Mouse (Mus musculus): Measurements from ENCODE around the gene Tsga13. TPM values are rescaled to one million over a fixed set of nuclear protein-coding genes. Genes with fewer than 3 reads are reported as not detected.

Gene Tsga13
- polyA plus RNA-seq, 1 experiment: not detected

- Histone ChIP-seq H3K4me3 (ENCODE audit: control insufficient read depth, insufficient read depth, low read length) (no peak overlapping the region), H3K27me3 (ENCODE audit: control insufficient read depth, insufficient read depth, low read length) (no peaks in the 10 kb centered on the region), H3K4me1 (replicated peaks; ENCODE audit: control insufficient read depth, insufficient read depth, low read length) (no peaks in the 10 kb centered on the region), H3K27ac (ENCODE audit: control insufficient read depth, insufficient read depth, low read length) (no peak overlapping the region), H3K36me3 (ENCODE audit: control insufficient read depth, insufficient read depth, low read length) (no peaks in the 10 kb centered on the region)
- TF ChIP-seq CTCF (IDR thresholded peaks at IDR 0.05; ENCODE audit: borderline replicate concordance, control insufficient read depth, extremely low read depth, insufficient read depth, low read length, poor library complexity): no peak
- no peak for TF ChIP-seq POLR2A (IDR thresholded peaks at IDR 0.05; ENCODE audit: control insufficient read depth, extremely low read depth, insufficient read depth, low read length, poor library complexity)
- DNase-seq: no peak
Measured at GRCm38 (mm10) chr6:30876661-30877060, 38.7 kb downstream of the Tsga13 start.

GRCm38 (mm10) chr6:30866501-30866900 lies 48.9 kb downstream of the Tsga13 start:
- no peaks in the 10 kb centered on the region for H3K27me3 ChIP-seq (ENCODE audit: control insufficient read depth, insufficient read depth, low read length)
- no peaks in the 10 kb centered on the region for H3K4me1 ChIP-seq (replicated peaks; ENCODE audit: control insufficient read depth, insufficient read depth, low read length)
- no peak overlapping the region for H3K27ac ChIP-seq (ENCODE audit: control insufficient read depth, insufficient read depth, low read length)
- DNase-seq: no peak
- TF ChIP-seq CTCF (IDR thresholded peaks at IDR 0.05; ENCODE audit: borderline replicate concordance, control insufficient read depth, extremely low read depth, insufficient read depth, low read length, poor library complexity): no peak
- H3K36me3 ChIP-seq (ENCODE audit: control insufficient read depth, insufficient read depth, low read length): no peaks in the 10 kb centered on the region
- H3K4me3 ChIP-seq (ENCODE audit: control insufficient read depth, insufficient read depth, low read length): no peak overlapping the region
- WGBS: 100% methylated on average over 1 of the region's 1 CpGs

- Histone ChIP-seq H3K27me3 (ENCODE audit: control insufficient read depth, insufficient read depth, low read length) (no peaks in the 10 kb centered on the region), H3K27ac (ENCODE audit: control insufficient read depth, insufficient read depth, low read length) (no peak overlapping the region), H3K4me1 (replicated peaks; ENCODE audit: control insufficient read depth, insufficient read depth, low read length) (no peaks in the 10 kb centered on the region), H3K4me3 (ENCODE audit: control insufficient read depth, insufficient read depth, low read length) (no peak overlapping the region), H3K36me3 (ENCODE audit: control insufficient read depth, insufficient read depth, low read length) (no peaks in the 10 kb centered on the region)
- 90% methylated on average over 3 of the region's 3 CpGs for WGBS
- no peak for DNase-seq
- TF ChIP-seq POLR2A (IDR thresholded peaks at IDR 0.05; ENCODE audit: control insufficient read depth, extremely low read depth, insufficient read depth, low read length, poor library complexity) (no peak), CTCF (IDR thresholded peaks at IDR 0.05; ENCODE audit: borderline replicate concordance, control insufficient read depth, extremely low read depth, insufficient read depth, low read length, poor library complexity) (no peak)
Measured at GRCm38 (mm10) chr6:30865031-30865678, 50.2 kb downstream of the Tsga13 start.

GRCm38 (mm10) chr6:30855956-30856355 lies 59.4 kb downstream of the Tsga13 start:
- WGBS: 94% methylated on average over 7 of the region's 7 CpGs
- no peak for DNase-seq
- H3K4me1 ChIP-seq (replicated peaks; ENCODE audit: control insufficient read depth, insufficient read depth, low read length): no peaks in the 10 kb centered on the region
- no peak overlapping the region for H3K4me3 ChIP-seq (ENCODE audit: control insufficient read depth, insufficient read depth, low read length)
- no peak for TF ChIP-seq POLR2A (IDR thresholded peaks at IDR 0.05; ENCODE audit: control insufficient read depth, extremely low read depth, insufficient read depth, low read length, poor library complexity)
- TF ChIP-seq CTCF (IDR thresholded peaks at IDR 0.05; ENCODE audit: borderline replicate concordance, control insufficient read depth, extremely low read depth, insufficient read depth, low read length, poor library complexity): no peak
- H3K27me3 ChIP-seq (ENCODE audit: control insufficient read depth, insufficient read depth, low read length): no peaks in the 10 kb centered on the region
- 0 out of 2 replicates have a peak, but pooled peaks cover 5% of the 10 kb centered on the region for H3K36me3 ChIP-seq (ENCODE audit: control insufficient read depth, insufficient read depth, low read length)
- no peak overlapping the region for H3K27ac ChIP-seq (ENCODE audit: control insufficient read depth, insufficient read depth, low read length)

- H3K36me3 ChIP-seq (ENCODE audit: control insufficient read depth, insufficient read depth, low read length): 0 out of 2 replicates have a peak, but pooled peaks cover 5% of the 10 kb centered on the region
- no peaks in the 10 kb centered on the region for H3K4me1 ChIP-seq (replicated peaks; ENCODE audit: control insufficient read depth, insufficient read depth, low read length)
- H3K27me3 ChIP-seq (ENCODE audit: control insufficient read depth, insufficient read depth, low read length): no peaks in the 10 kb centered on the region
- H3K27ac ChIP-seq (ENCODE audit: control insufficient read depth, insufficient read depth, low read length): no peak overlapping the region
- H3K4me3 ChIP-seq (ENCODE audit: control insufficient read depth, insufficient read depth, low read length): no peak overlapping the region
- TF ChIP-seq POLR2A (IDR thresholded peaks at IDR 0.05; ENCODE audit: control insufficient read depth, extremely low read depth, insufficient read depth, low read length, poor library complexity) (no peak), CTCF (IDR thresholded peaks at IDR 0.05; ENCODE audit: borderline replicate concordance, control insufficient read depth, extremely low read depth, insufficient read depth, low read length, poor library complexity) (no peak)
- WGBS: 91% methylated on average over 2 of the region's 2 CpGs
- DNase-seq: no peak
Measured at GRCm38 (mm10) chr6:30855205-30855604, 60.2 kb downstream of the Tsga13 start.

GRCm38 (mm10) chr6:30849818-30850217 lies 65.6 kb downstream of the Tsga13 start:
- no peak for DNase-seq
- Histone ChIP-seq H3K27ac (ENCODE audit: control insufficient read depth, insufficient read depth, low read length) (no peak overlapping the region), H3K36me3 (ENCODE audit: control insufficient read depth, insufficient read depth, low read length) (0 out of 2 replicates have a peak, but pooled peaks cover 2% of the 10 kb centered on the region), H3K4me1 (replicated peaks; ENCODE audit: control insufficient read depth, insufficient read depth, low read length) (no peaks in the 10 kb centered on the region), H3K4me3 (ENCODE audit: control insufficient read depth, insufficient read depth, low read length) (no peak overlapping the region), H3K27me3 (ENCODE audit: control insufficient read depth, insufficient read depth, low read length) (no peaks in the 10 kb centered on the region)
- TF ChIP-seq POLR2A (IDR thresholded peaks at IDR 0.05; ENCODE audit: control insufficient read depth, extremely low read depth, insufficient read depth, low read length, poor library complexity): no peak
- no peak for TF ChIP-seq CTCF (IDR thresholded peaks at IDR 0.05; ENCODE audit: borderline replicate concordance, control insufficient read depth, extremely low read depth, insufficient read depth, low read length, poor library complexity)
- WGBS: 93% methylated on average over 2 of the region's 2 CpGs

Other genes starting within 250 kb of the Tsga13 start
- 6.6 TPM in 2 replicates for gene Cep41, start 221.8 kb downstream of the Tsga13 start, polyA plus RNA-seq (2012; rRNA removed)
- 7.2 and 13.3 TPM in 2 replicates for gene Mest, start 192.0 kb downstream of the Tsga13 start, polyA plus RNA-seq (2012; rRNA removed)
- gene Copg2, start 18.8 kb downstream of the Tsga13 start, polyA plus RNA-seq (2012; rRNA removed): 10.7 and 13.3 TPM in 2 replicates
- gene Klf14, start 43.5 kb upstream of the Tsga13 start, polyA plus RNA-seq (2012; rRNA removed): 0.10 and 0.15 TPM in 2 replicates

Measured in thymus, adult 2 months (tissue).